Mouse (Mus musculus): Measurements from ENCODE around the gene Gpr63.

DNA sequence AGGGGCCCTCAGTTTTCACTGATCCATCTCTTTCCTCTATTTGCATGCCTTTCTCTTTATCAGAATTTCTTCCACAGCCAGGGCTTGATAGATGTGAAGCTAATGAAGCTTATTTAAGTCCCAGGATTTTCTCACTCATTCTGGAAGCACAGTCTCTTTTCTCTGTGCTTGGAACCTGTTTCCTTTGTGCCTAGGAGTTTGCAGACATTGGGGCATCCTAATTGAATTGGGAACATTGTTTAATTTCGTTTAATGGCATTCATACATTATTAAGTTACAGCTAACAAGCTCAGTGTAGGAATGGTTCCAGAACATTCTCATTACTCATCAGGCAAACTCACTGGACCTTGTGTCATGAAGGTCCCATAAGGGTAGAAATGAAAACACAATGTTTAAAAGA lies 62.5 kb downstream of the Gpr63 start:
- no peak for TF ChIP-seq RAD21 (IDR thresholded peaks at IDR 0.05; ENCODE audit: low read depth, low read length)
- no peak for TF ChIP-seq CTCF (conservative IDR thresholded peaks at IDR 0.05 in 1 of 2, IDR thresholded peaks at IDR 0.05 in 1 of 2; ENCODE audit: low read depth in 2 of 2, low read length in 2 of 2)
- TF ChIP-seq POLR2A (IDR thresholded peaks at IDR 0.05; ENCODE audit: low read depth, low read length), result no peak
- no peak for TF ChIP-seq CHD1 (IDR thresholded peaks at IDR 0.05; ENCODE audit: low read depth, low read length)
- TF ChIP-seq HCFC1 (IDR thresholded peaks at IDR 0.05; ENCODE audit: low read depth, low read length), result no peak
- TF ChIP-seq PAX5 (IDR thresholded peaks at IDR 0.05; ENCODE audit: low read length), result no peak

Measured in CH12.LX (cell line).